Comparison of ENCODE assay signal across 8 mouse cellular contexts in genomic region chr15:81360345-81361021, GRCm38 (mm10). TPM values are rescaled to one million over a fixed set of nuclear protein-coding genes. Genes with fewer than 3 reads are reported as not detected.
DNase-seq lines count a peak whose midpoint lies in the region; ATAC-seq and TF ChIP-seq lines count a peak whose summit lies in the region.

Gene Slc25a17, minus strand, starts transcription at chr15:81360812.

- TF ChIP-seq CTCF in bone marrow, adult 2 months (IDR thresholded peaks at IDR 0.05; ENCODE audit: control insufficient read depth, insufficient read depth, low read length), result no peak

- H3K9ac ChIP-seq in embryonic facial prominence, embryonic 15.5 days, result peak within 1 kb of the TSS; percentile 66
- peak within 1 kb of the TSS; percentile 67 for H3K9ac ChIP-seq in kidney, embryonic 14.5 days (ENCODE audit: low read depth, low read length)
- peak within 1 kb of the TSS; percentile 75 for H3K9ac ChIP-seq in limb, embryonic 15.5 days

- peak within 1 kb of the TSS; percentile 97 for H3K4me3 ChIP-seq in bone marrow, adult 2 months (replicated peaks; ENCODE audit: control insufficient read depth, low read depth, low read length)
- peak within 1 kb of the TSS; percentile 71 for H3K4me3 ChIP-seq in embryonic facial prominence, embryonic 15.5 days (replicated peaks)
- peak within 1 kb of the TSS; percentile 57 for H3K4me3 ChIP-seq in kidney, embryonic 14.5 days (ENCODE audit: low read length)
- peak within 1 kb of the TSS; percentile 70 for H3K4me3 ChIP-seq in limb, embryonic 15.5 days

- H3K36me3 ChIP-seq in embryonic facial prominence, embryonic 15.5 days, result peaks cover 18% of the 10 kb centered on the region
- peaks cover 27% of the 10 kb centered on the region for H3K36me3 ChIP-seq in kidney, embryonic 14.5 days (ENCODE audit: control insufficient read depth, insufficient read depth, low read length)
- peaks cover 19% of the 10 kb centered on the region for H3K36me3 ChIP-seq in limb, embryonic 15.5 days

- TF ChIP-seq POLR2A in bone marrow, adult 2 months (IDR thresholded peaks at IDR 0.05; ENCODE audit: borderline replicate concordance, control insufficient read depth, low read depth, low read length), result peak; percentile 70; the same call in 1 of the 2 replicates

- no peaks in the 10 kb centered on the region for H3K9me3 ChIP-seq in embryonic facial prominence, embryonic 15.5 days (replicated peaks)
- H3K9me3 ChIP-seq in kidney, embryonic 14.5 days (ENCODE audit: control insufficient read depth, low read length), result no peaks in the 10 kb centered on the region
- H3K9me3 ChIP-seq in limb, embryonic 15.5 days, result no peaks in the 10 kb centered on the region

- 1% methylated on average over 30 of the region's 30 CpGs for WGBS in bone marrow, adult 2 months
- WGBS in embryonic facial prominence, embryonic 15.5 days, result under 1% methylated on average over 30 of the region's 30 CpGs
- WGBS in kidney, embryonic 14.5 days, result under 1% methylated on average over 30 of the region's 30 CpGs
- WGBS in limb, embryonic 15.5 days, result under 1% methylated on average over 30 of the region's 30 CpGs

- peak within 1 kb of the TSS; percentile 69 for H3K4me2 ChIP-seq in embryonic facial prominence, embryonic 15.5 days (replicated peaks)
- H3K4me2 ChIP-seq in kidney, embryonic 14.5 days (replicated peaks; ENCODE audit: low read depth, low read length), result peak within 1 kb of the TSS; percentile 67
- H3K4me2 ChIP-seq in limb, embryonic 15.5 days, result peak within 1 kb of the TSS; percentile 70

- ATAC-seq in embryonic facial prominence, embryonic 15.5 days (ENCODE audit: insufficient number of reproducible peaks, low FRiP score, low TSS enrichment, low read depth), result peak; percentile 99
- peak; percentile 98 for ATAC-seq in kidney, embryonic 14.5 days (ENCODE audit: low FRiP score, low TSS enrichment)
- peak; percentile 99 for ATAC-seq in limb, embryonic 15.5 days (ENCODE audit: insufficient number of reproducible peaks, low FRiP score, low TSS enrichment, low read depth)

- no peaks in the 10 kb centered on the region for H3K27me3 ChIP-seq in embryonic facial prominence, embryonic 15.5 days
- H3K27me3 ChIP-seq in kidney, embryonic 14.5 days (ENCODE audit: control insufficient read depth, insufficient read depth, low read length), result no peaks in the 10 kb centered on the region
- no peaks in the 10 kb centered on the region for H3K27me3 ChIP-seq in limb, embryonic 15.5 days

- peaks cover 1% of the 10 kb centered on the region; the same call in 1 of the 2 replicates for H3K4me1 ChIP-seq in bone marrow, adult 2 months (ENCODE audit: control insufficient read depth, insufficient read depth, low read length)
- peaks cover 23% of the 10 kb centered on the region for H3K4me1 ChIP-seq in embryonic facial prominence, embryonic 15.5 days
- peaks cover 13% of the 10 kb centered on the region; the same call in 1 of the 2 replicates for H3K4me1 ChIP-seq in kidney, embryonic 14.5 days (ENCODE audit: control insufficient read depth, insufficient read depth, low read length)
- peaks cover 22% of the 10 kb centered on the region for H3K4me1 ChIP-seq in limb, embryonic 15.5 days

- H3K27ac ChIP-seq in bone marrow, adult 2 months (ENCODE audit: control insufficient read depth, insufficient read depth, low read depth, low read length, poor library complexity), result peak within 1 kb of the TSS; percentile 88
- peak within 1 kb of the TSS; percentile 91 for H3K27ac ChIP-seq in embryonic facial prominence, embryonic 15.5 days (replicated peaks)
- peak within 1 kb of the TSS; percentile 64; the same call in 1 of the 2 replicates for H3K27ac ChIP-seq in kidney, embryonic 14.5 days (ENCODE audit: low read depth, low read length)
- peak within 1 kb of the TSS; percentile 88 for H3K27ac ChIP-seq in limb, embryonic 15.5 days

- DNase-seq in 416B (ENCODE audit: low read depth), result peak; percentile 97
- DNase-seq in heart, adult 9 months (ENCODE audit: low spot score in 2 of 2), result peak; percentile 96 to 97
- DNase-seq in monocyte, adult 2 months (ENCODE audit: low read depth in 1 of 2, low spot score in 2 of 2), result peak; percentile 88
- peak; percentile 96 to 97 for DNase-seq in spleen, postnatal 36 days (ENCODE audit: low spot score in 2 of 2)

RNA-seq across cellular contexts. Expression of gene Slc25a17, which starts in this region (rescaled TPM):
- polyA plus RNA-seq in bone marrow, adult 2 months (2011; ENCODE audit: insufficient read depth, insufficient read length, low replicate concordance, missing spikeins), result 12.4 and 13.7 TPM in 2 replicates
- polyA plus RNA-seq in embryonic facial prominence, embryonic 15.5 days (2015; fragmentation: Nextera tagmentation; extraction: Ambion mirVana), result 125 and 134 TPM in 2 replicates
- polyA plus RNA-seq in kidney, embryonic 14.5 days (2014; fragmentation: Nextera tagmentation; extraction: Ambion mirVana), result 117 and 127 TPM in 2 replicates
- polyA plus RNA-seq in limb, embryonic 15.5 days (2015; fragmentation: Nextera tagmentation; extraction: Ambion mirVana), result 119 and 124 TPM in 2 replicates

Comparison
In these comparisons a context has a peak if more than half of its experiments do, and no peak if none do; other contexts are left out.
1. Peak in every context shown above with its lines: DNase-seq, ATAC-seq, H3K4me3 ChIP-seq and H3K27ac ChIP-seq.